Mouse (Mus musculus): ENCODE results near the gene Zw10. TPM values are rescaled to one million over a fixed set of nuclear protein-coding genes. Genes with fewer than 3 reads are reported as not detected.

Gene Zw10
- 22.0 TPM for polyA plus RNA-seq (2014; fragmentation: Illumina TruSeq; extraction: RNeasy Lipid Tissue Mini Kit (QIAGEN cat#74804); ENCODE audit: low read depth, low replicate concordance)

GRCm38 (mm10) chr9:49055333-49056205, at the start of gene Zw10:
TSS of gene Zw10 (plus strand) at chr9:49055613.

DNA sequence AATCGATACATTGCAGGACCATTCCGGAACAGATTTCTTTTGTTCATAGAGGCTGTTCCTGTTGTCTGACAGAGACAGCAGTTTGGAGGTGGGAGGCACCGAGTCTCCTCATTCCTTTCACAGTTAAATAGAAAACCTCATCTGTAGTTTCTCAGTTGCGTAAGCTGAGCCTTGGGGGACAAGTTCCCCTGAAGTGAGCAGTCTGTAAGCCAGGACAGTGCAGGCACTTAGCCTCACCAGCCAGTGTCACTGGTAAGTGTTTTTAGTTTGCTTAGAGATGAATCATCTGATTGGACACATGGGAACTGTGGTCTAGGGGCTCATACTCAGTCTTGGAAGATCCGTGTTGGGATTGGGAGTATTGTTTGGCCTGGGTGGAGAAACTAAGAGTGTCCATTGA, 25.7 kb downstream of the Zw10 start, which contains the start of gene Tmprss5:
Gene Tmprss5 (plus strand): TSS at position 154 of the 400 bp plus-strand sequence.

Other genes with a start within 250 kb of the Zw10 start
- gene Zbtb16, start 219.4 kb upstream of the Zw10 start, polyA plus RNA-seq (2014; fragmentation: Illumina TruSeq; extraction: RNeasy Lipid Tissue Mini Kit (QIAGEN cat#74804); ENCODE audit: low read depth, low replicate concordance), result 2.5 TPM
- gene Htr3a, start 144.5 kb upstream of the Zw10 start, polyA plus RNA-seq (2014; fragmentation: Illumina TruSeq; extraction: RNeasy Lipid Tissue Mini Kit (QIAGEN cat#74804); ENCODE audit: low read depth, low replicate concordance), result 0.81 TPM
- not detected for gene Htr3b, start 90.6 kb upstream of the Zw10 start, polyA plus RNA-seq (2014; fragmentation: Illumina TruSeq; extraction: RNeasy Lipid Tissue Mini Kit (QIAGEN cat#74804); ENCODE audit: low read depth, low replicate concordance)
- 5.6 TPM for gene Usp28, start 70.2 kb upstream of the Zw10 start, polyA plus RNA-seq (2014; fragmentation: Illumina TruSeq; extraction: RNeasy Lipid Tissue Mini Kit (QIAGEN cat#74804); ENCODE audit: low read depth, low replicate concordance)
- gene Tmprss5, start 25.6 kb downstream of the Zw10 start, polyA plus RNA-seq (2014; fragmentation: Illumina TruSeq; extraction: RNeasy Lipid Tissue Mini Kit (QIAGEN cat#74804); ENCODE audit: low read depth, low replicate concordance), result not detected
- not detected for gene Gm4894, start 194.9 kb downstream of the Zw10 start, polyA plus RNA-seq (2014; fragmentation: Illumina TruSeq; extraction: RNeasy Lipid Tissue Mini Kit (QIAGEN cat#74804); ENCODE audit: low read depth, low replicate concordance)

Measured in kidney, adult 10 weeks (tissue).